Mouse (Mus musculus) liver, adult 2 months (tissue): Measurements from ENCODE around the gene 0610040J01Rik. TPM values are rescaled to one million over a fixed set of nuclear protein-coding genes. Genes with fewer than 3 reads are reported as not detected.

Experiments
- DNase-seq: peaks from one replicate; pipeline ENCODE4 v3.0.0-alpha.2; 2011; ENCODE audit warnings: low read depth, low spot score; ENCODE audit errors: extremely low read depth
- H3K27ac ChIP-seq: fragments of 200-500 bp; replicated peaks from 2 replicates; pipeline ENCODE4 v1.5.1; 2012; ENCODE audit warnings: low read depth, mild to moderate bottlenecking, control low read depth, inconsistent platforms, low read length; ENCODE audit not compliant: insufficient read depth
- H3K27me3 ChIP-seq: fragments of 200-500 bp; 2 replicates; pipeline ENCODE4 v1.6.1; 2012; ENCODE audit warnings: mild to moderate bottlenecking, moderate library complexity, low read length, inconsistent platforms; ENCODE audit not compliant: control insufficient read depth, insufficient read depth
- H3K36me3 ChIP-seq: fragments of 200-500 bp; 2 replicates; pipeline ENCODE4 v1.6.1; 2012; ENCODE audit warnings: low read length, inconsistent platforms; ENCODE audit not compliant: control insufficient read depth, insufficient read depth
- H3K4me1 ChIP-seq: fragments of 200-500 bp; 2 replicates; pipeline ENCODE4 v1.6.1; 2011; ENCODE audit warnings: low read length; ENCODE audit not compliant: control insufficient read depth, insufficient read depth
- H3K4me3 ChIP-seq: fragments of 200-500 bp; 2 replicates; pipeline ENCODE4 v1.5.1; 2011; ENCODE audit warnings: low read depth, mild to moderate bottlenecking, control low read depth, low read length, moderate library complexity; ENCODE audit not compliant: insufficient read depth
- H3K79me2 ChIP-seq: fragments of 200-500 bp; 2 replicates; pipeline ENCODE4 v1.6.1; 2012; ENCODE audit warnings: inconsistent platforms, mild to moderate bottlenecking, low read length, moderate library complexity; ENCODE audit not compliant: control insufficient read depth, insufficient read depth
- H3K9ac ChIP-seq: fragments of 200-500 bp; 2 replicates; pipeline ENCODE4 v1.6.1; 2012; ENCODE audit warnings: low read depth, mild to moderate bottlenecking, control low read depth, inconsistent platforms, low read length
- CTCF ChIP-seq: fragments of 200-500 bp; IDR thresholded peaks from 2 replicates; pipeline ENCODE4 v1.5.1; 2011; ENCODE audit warnings: low read depth, low read length, control low read depth
- POLR2A ChIP-seq: fragments of 200-500 bp; IDR thresholded peaks from 2 replicates; pipeline ENCODE4 v1.6.1; 2011; ENCODE audit warnings: low read length, control low read depth; ENCODE audit not compliant: insufficient read depth; ENCODE audit errors: extremely low read depth
- WGBS: fragments of 180-500 bp; shearing (Covaris S2); methylation state at CpG from one replicate; pipeline ENCODE4 v1.1.7; 2018; 5-methylcytosine and 5-hydroxymethylcytosine counted together
- polyA plus RNA-seq: library from polyadenylated mRNA; depleted of rRNA; stranded (reverse); fragments of >200 nt; gene quantifications from 2 replicates; pipeline ENCODE4 v1.2.3, GENCODE M21; 2012
- total RNA-seq: library from RNA; depleted of rRNA; stranded (reverse); fragments of >200 nt; gene quantifications from 2 replicates; pipeline ENCODE4 v1.2.3, GENCODE M21; 2014

0610040J01Rik gene
- total and polyA plus RNA-seq, 2 experiments = 20.9 to 32.2 TPM

DNA sequence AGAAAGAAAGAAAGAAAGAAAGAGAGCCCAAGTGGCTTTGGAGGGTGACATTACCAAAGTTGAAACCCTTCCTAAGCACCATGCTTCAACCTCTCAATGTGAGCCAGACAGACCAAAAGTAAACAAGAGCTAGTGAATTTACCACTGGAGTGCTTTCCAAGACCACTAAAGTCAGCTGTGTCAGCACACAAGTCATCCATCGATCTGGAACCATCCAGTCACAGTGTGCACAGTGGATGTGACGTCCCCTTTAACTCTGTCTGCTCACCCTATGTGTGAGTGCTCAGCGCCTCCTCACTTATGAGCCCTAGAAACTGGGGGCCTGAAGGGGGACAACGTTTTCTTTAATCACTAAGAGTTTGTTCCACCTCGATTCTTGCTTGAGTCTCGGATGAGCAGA, 7.4 kb downstream of the 0610040J01Rik start:
- Histone ChIP-seq H3K4me1 (peaks cover 44% of the 10 kb centered on the region), H3K4me3 (no peak overlapping the region), H3K9ac (no peak overlapping the region), H3K36me3 (no peaks in the 10 kb centered on the region), H3K79me2 (peaks cover 6% of the 10 kb centered on the region; the same call in 1 of the 2 replicates), H3K27me3 (no peaks in the 10 kb centered on the region), H3K27ac (no peak overlapping the region)
- TF ChIP-seq POLR2A = no peak
- no peak for TF ChIP-seq CTCF
- 44% methylated on average over 6 of the region's 6 CpGs for WGBS
- peak; percentile 70 for DNase-seq

DNA sequence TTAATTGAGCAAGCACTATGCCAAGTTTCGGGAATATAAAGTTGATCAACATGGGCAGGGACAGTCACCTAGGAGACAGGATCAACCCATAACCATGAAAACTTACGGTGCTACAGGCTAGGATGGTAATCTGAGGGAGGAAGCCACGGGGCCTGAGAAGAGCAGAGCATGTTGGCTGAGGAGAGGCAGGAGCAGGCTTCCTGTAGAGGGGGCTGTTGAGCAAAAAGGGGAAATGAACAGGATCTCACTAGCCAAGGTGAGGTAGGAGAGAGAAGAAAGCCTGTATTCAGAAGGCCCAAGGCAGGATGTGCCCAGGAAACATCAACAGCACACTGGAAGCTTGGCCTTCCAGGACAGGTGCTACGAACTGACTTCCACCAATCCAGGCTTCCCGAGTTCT, 9.0 kb downstream of the 0610040J01Rik start:
- Histone ChIP-seq H3K4me1 (peaks cover 50% of the 10 kb centered on the region), H3K27me3 (no peaks in the 10 kb centered on the region), H3K27ac (peak overlapping the region; percentile 3), H3K36me3 (no peaks in the 10 kb centered on the region), H3K4me3 (no peak overlapping the region), H3K9ac (no peak overlapping the region), H3K79me2 (peaks cover 6% of the 10 kb centered on the region; the same call in 1 of the 2 replicates)
- 55% methylated on average over 5 of the region's 5 CpGs for WGBS
- TF ChIP-seq CTCF = peak; percentile 56
- TF ChIP-seq POLR2A = no peak
- no peak for DNase-seq

DNA sequence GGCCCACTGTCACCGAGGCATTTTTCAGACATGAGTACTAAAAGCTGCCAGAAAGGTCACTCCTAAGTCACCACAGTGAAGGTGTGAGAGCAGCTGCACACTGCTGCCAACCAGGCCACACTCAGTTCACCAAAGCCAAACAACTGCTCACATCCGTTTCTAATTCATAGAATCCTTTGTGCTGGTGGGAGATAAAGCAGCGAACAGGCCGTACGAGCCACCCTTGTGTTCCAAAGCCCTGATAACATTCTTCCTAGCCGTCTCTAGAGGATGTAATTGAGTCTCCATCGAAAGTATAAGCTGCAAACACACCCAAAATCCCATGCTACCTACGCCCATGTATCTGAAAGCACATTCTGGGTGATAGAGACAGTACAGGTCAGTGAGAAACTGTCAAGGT, 9.7 kb downstream of the 0610040J01Rik start:
- Histone ChIP-seq H3K9ac (no peak overlapping the region; the same call in 1 of the 2 replicates), H3K27ac (peak overlapping the region; percentile 28), H3K4me1 (peaks cover 53% of the 10 kb centered on the region), H3K79me2 (peaks cover 6% of the 10 kb centered on the region; the same call in 1 of the 2 replicates), H3K4me3 (no peak overlapping the region), H3K27me3 (no peaks in the 10 kb centered on the region), H3K36me3 (no peaks in the 10 kb centered on the region)
- 41% methylated on average over 8 of the region's 8 CpGs for WGBS
- peak; percentile 78 for DNase-seq
- TF ChIP-seq POLR2A (no peak), CTCF (no peak)

DNA sequence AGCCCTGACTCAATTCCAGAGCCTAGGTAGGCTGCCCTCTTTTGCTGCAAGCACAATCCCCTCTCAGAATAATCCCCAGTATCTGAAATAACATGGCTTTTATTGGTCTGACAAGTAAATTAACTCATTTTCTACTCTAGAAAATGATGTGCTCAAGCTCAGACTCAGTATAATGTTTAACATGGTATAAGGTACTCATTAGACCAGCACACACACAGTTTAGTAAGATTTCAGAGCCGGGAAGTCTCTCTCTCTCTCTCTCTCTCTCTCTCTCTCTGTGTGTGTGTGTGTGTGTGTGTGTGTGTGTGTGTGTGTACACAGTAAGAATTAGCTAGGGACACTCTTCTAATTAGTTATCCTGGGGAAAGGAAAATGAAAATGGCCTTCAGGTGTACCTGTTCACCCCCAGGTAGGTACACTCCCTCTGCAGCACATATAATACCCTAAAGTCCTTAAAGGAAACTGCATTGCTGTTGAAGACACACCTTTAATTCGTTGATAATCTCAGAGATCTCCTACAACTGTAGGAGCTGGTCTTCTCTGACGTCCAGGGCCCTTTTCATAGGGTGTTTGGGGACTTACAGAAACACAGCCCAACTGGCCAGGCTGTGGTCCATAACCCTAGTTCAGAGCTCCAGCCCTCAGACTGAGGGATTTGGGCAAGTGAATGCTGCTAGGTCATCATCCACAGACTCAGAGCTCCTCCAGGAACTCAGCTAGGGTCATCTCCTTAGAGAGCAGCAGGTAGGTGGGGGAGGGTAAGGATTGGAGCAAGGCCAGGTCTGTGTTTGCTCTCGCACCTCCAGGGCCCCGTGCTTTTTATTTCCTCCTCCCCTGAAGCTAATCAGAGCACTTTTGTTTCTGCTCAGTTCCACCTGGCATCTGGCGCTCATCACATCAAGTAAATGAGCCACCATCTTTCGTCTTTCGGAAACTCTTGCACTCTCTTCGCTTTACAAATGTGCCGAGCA, 11.5 kb downstream of the 0610040J01Rik start:
- no peak overlapping the region for H3K9ac ChIP-seq
- H3K79me2 ChIP-seq = peaks cover 9% of the 10 kb centered on the region; the same call in 1 of the 2 replicates
- H3K27me3 ChIP-seq = no peaks in the 10 kb centered on the region
- no peak overlapping the region for H3K4me3 ChIP-seq
- peak; percentile 64 for DNase-seq
- peaks cover 57% of the 10 kb centered on the region for H3K4me1 ChIP-seq
- TF ChIP-seq CTCF (no peak), POLR2A (no peak)
- 47% methylated on average over 10 of the region's 10 CpGs for WGBS
- H3K36me3 ChIP-seq = no peaks in the 10 kb centered on the region
- peak overlapping the region; percentile 94 for H3K27ac ChIP-seq

DNA sequence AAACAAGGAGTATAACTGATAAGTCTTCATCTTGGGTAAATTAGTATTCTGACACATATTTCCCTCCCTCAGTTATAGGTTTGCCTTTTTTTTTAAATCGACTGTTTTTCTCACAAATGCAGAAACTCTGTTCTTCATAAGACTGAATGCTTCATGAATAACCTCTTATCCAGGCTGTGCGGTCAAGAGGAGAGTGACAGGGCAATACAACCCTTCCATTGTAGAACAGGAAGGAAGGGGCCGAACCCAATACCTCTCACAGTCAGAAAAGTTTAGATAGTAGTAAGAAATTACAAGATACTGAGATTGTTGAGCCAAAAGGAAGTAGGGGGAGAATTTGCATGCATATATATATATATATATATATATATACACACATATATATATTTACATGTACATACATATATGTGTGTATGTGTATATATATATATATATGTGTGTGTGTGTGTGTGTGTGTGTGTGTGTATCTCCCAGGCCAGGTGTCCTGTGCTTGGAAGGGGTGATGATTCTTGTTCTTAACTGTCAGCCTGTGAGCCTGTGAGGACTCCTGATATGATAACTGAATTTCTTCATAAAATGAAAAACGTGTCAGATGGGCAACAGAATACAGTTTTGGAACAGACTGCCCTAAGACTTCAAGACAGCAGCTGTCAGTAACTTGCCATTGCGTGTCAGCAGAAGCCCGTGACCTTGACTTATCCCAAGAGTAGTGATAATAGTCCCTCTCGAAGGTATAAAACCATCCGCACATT, 12.6 kb downstream of the 0610040J01Rik start:
- H3K4me3 ChIP-seq = no peak overlapping the region
- no peaks in the 10 kb centered on the region for H3K36me3 ChIP-seq
- no peaks in the 10 kb centered on the region for H3K27me3 ChIP-seq
- peaks cover 54% of the 10 kb centered on the region for H3K4me1 ChIP-seq
- WGBS = 85% methylated on average over 8 of the region's 8 CpGs
- H3K27ac ChIP-seq = no peak overlapping the region
- peaks cover 10% of the 10 kb centered on the region; the same call in 1 of the 2 replicates for H3K79me2 ChIP-seq
- TF ChIP-seq POLR2A (no peak), CTCF (no peak)
- no peak overlapping the region for H3K9ac ChIP-seq
- DNase-seq = no peak
